Mouse (Mus musculus) CD4-positive, CD25-positive, alpha-beta regulatory T cell, adult 9 weeks (primary cell): ENCODE results near the gene Lgals8. TPM values are rescaled to one million over a fixed set of nuclear protein-coding genes. Genes with fewer than 3 reads are reported as not detected.

Experiments used
- polyA plus RNA-seq: library from polyadenylated mRNA; unstranded; fragments of 100-300 nt; shearing (Covaris generic); gene quantifications from one replicate; pipeline ENCODE4 v1.2.1, GENCODE M21; 2017

Lgals8 gene
- polyA plus RNA-seq, result 79.4 TPM

GRCm38 (mm10) chr13:12464844-12465243 lies at the start of gene Lgals8:
Gene Lgals8, minus strand, starts transcription at chr13:12464944.

DNA sequence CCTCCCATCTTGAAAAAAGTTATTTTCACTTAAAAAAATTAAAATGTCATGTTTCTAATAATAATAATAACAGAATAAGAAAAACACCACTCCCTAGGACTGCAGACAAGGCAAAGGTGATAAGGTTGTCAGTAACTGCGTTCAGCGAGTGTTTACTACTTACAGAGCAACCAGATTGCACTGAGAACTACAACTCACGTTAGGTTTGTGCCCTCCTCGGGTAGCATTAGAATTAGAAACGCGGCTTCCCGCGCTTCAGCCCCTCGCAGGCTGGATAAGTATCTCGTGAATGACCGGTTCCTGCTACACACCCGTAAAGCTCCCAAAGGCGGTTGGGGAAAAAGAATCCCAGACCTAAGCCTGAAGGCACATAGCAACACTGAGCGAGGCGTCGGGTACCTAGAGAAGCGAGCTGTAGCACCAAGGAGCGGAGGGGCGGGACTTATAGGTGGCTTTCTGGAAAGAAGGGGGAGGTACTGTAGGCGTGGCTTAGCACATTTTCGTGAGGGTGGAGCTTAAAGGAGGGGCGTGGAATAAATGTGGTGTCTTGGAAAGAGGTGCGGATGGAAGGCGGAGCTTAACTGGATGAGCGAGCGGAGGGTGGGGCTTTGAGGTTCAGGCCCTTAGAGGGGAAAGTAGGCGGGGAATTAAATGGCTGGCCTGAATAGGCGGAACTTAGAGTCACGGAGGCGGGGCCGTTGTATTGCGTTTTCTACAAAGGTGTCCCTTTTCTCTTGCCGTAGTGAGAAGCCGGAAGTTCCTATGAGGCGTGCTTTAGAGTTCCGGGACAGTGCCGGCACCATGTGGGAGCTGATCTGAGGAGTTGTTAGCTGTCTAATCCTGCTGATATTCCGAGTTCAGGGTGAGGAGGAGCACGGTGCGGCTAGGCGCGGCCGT lies 69.9 kb downstream of the Lgals8 start, which contains the start of gene Heatr1:
TSS of gene Heatr1 (plus strand) at position 419 of the 897 bp plus-strand sequence.

Other genes starting within 250 kb of the Lgals8 start
- gene Mtr, start 206.8 kb downstream of the Lgals8 start, polyA plus RNA-seq, result 32.3 TPM
- 9.9 TPM for gene Actn2, start 124.2 kb downstream of the Lgals8 start, polyA plus RNA-seq
- 78.0 TPM for gene Heatr1, start 69.9 kb downstream of the Lgals8 start, polyA plus RNA-seq
- 0.55 TPM for gene Edaradd, start 55.5 kb upstream of the Lgals8 start, polyA plus RNA-seq
- 9.1 TPM for gene Ero1lb, start 100.9 kb upstream of the Lgals8 start, polyA plus RNA-seq